Mouse (Mus musculus) hindbrain, embryonic 15.5 days (tissue): ENCODE measurements around the gene Atp5j. TPM values are rescaled to one million over a fixed set of nuclear protein-coding genes. Genes with fewer than 3 reads are reported as not detected.

ENCODE experiments used
- polyA plus RNA-seq: library from polyadenylated mRNA; unstranded; fragments of >200 nt; fragmentation: Nextera tagmentation; extraction: Ambion mirVana; gene quantifications from 2 replicates; pipeline ENCODE4 v1.2.1, GENCODE M21; 2015

Gene Atp5j
- polyA plus RNA-seq, 1 experiment from 2014 or later, result 767 TPM

Other genes with a start within 250 kb of the Atp5j start
- 35.6 and 37.9 TPM in 2 replicates for gene Mrpl39, start 99.9 kb downstream of the Atp5j start, polyA plus RNA-seq
- gene Jam2, start 61.5 kb downstream of the Atp5j start, polyA plus RNA-seq, result 23.1 and 23.8 TPM in 2 replicates
- gene Gabpa, start 700 bp downstream of the Atp5j start, polyA plus RNA-seq, result 17.5 and 18.4 TPM in 2 replicates